Mouse (Mus musculus) lung, embryonic 15.5 days (tissue): ENCODE results near the gene Zfp541. TPM values are rescaled to one million over a fixed set of nuclear protein-coding genes. Genes with fewer than 3 reads are reported as not detected.

Experiments
- ATAC-seq: fragments of 200-750 bp; cut with Nextera tagmentation; 2 replicates; pipeline ENCODE4 v1.8.0; 2017; ENCODE audit warnings: moderate number of reproducible peaks, borderline replicate concordance; ENCODE audit not compliant: low FRiP score, low TSS enrichment; ENCODE audit errors: extremely low read depth
- H3K27ac ChIP-seq: fragments of 300-500 bp; sonication (generic); 2 replicates; pipeline ENCODE4 v1.5.1; 2015; ENCODE audit warnings: moderate library complexity, mild to moderate bottlenecking, inconsistent platforms
- H3K27me3 ChIP-seq: fragments of 300-500 bp; sonication (generic); 2 replicates; pipeline ENCODE4 v1.6.1; 2015; ENCODE audit warnings: inconsistent platforms
- H3K36me3 ChIP-seq: fragments of 300-500 bp; sonication (generic); 2 replicates; pipeline ENCODE4 v1.6.1; 2015; ENCODE audit warnings: inconsistent platforms
- H3K4me1 ChIP-seq: fragments of 300-500 bp; sonication (generic); 2 replicates; pipeline ENCODE4 v1.6.1; 2015; ENCODE audit warnings: inconsistent platforms
- H3K4me2 ChIP-seq: fragments of 300-500 bp; sonication (generic); 2 replicates; pipeline ENCODE4 v1.6.1; 2015; ENCODE audit warnings: inconsistent platforms, mild to moderate bottlenecking, moderate library complexity
- H3K4me3 ChIP-seq: fragments of 300-500 bp; sonication (generic); 2 replicates; pipeline ENCODE4 v1.5.1; 2015; ENCODE audit warnings: mild to moderate bottlenecking, inconsistent platforms
- H3K9ac ChIP-seq: fragments of 300-500 bp; sonication (generic); 2 replicates; pipeline ENCODE4 v1.6.1; 2015; ENCODE audit warnings: inconsistent platforms
- H3K9me3 ChIP-seq: fragments of 300-500 bp; sonication (generic); 2 replicates; pipeline ENCODE4 v1.6.1; 2016; ENCODE audit warnings: inconsistent platforms
- WGBS: fragments of 180-500 bp; shearing (Covaris S2); methylation state at CpG from one replicate; pipeline ENCODE4 v1.1.7; 2015; 5-methylcytosine and 5-hydroxymethylcytosine counted together
- polyA plus RNA-seq: library from polyadenylated mRNA; unstranded; fragments of >200 nt; fragmentation: Nextera tagmentation; extraction: Ambion mirVana; gene quantifications from 2 replicates; pipeline ENCODE4 v1.2.1, GENCODE M21; 2015

Zfp541 gene
- polyA plus RNA-seq, 1 experiment from 2014 or later = not detected

GRCm38 (mm10) chr7:16098021-16099017 lies 36.7 kb downstream of the Zfp541 start, which contains the start of gene Napa:
TSS of gene Napa (plus strand) at chr7:16098458.
- Histone ChIP-seq H3K36me3 (no peaks in the 10 kb centered on the region), H3K9ac (peak within 1 kb of the TSS; percentile 99), H3K4me1 (peaks cover 17% of the 10 kb centered on the region), H3K9me3 (no peaks in the 10 kb centered on the region), H3K4me2 (peak within 1 kb of the TSS; percentile 88), H3K27ac (peak within 1 kb of the TSS; percentile 86), H3K27me3 (no peaks in the 10 kb centered on the region), H3K4me3 (peak within 1 kb of the TSS; percentile 97)
- WGBS = under 1% methylated on average over 64 of the region's 68 CpGs
- peak; percentile 99 for ATAC-seq

- WGBS = 74% methylated on average over 4 of the region's 4 CpGs
- peaks cover 8% of the 10 kb centered on the region; the same call in 1 of the 2 replicates for H3K36me3 ChIP-seq
- H3K9ac ChIP-seq = peak overlapping the region; percentile 99
- no peaks in the 10 kb centered on the region for H3K27me3 ChIP-seq
- H3K9me3 ChIP-seq = no peaks in the 10 kb centered on the region
- H3K4me3 ChIP-seq = peak overlapping the region; percentile 97
- ATAC-seq = no peak
- H3K27ac ChIP-seq = no peak overlapping the region
- peaks cover 17% of the 10 kb centered on the region for H3K4me1 ChIP-seq
- peak overlapping the region; percentile 88 for H3K4me2 ChIP-seq
These were observed 38.3 kb downstream of the Zfp541 start for GRCm38 (mm10) chr7:16099901-16100300.

- H3K27ac ChIP-seq = no peak overlapping the region
- WGBS = 74% methylated on average over 7 of the region's 7 CpGs
- peaks cover 14% of the 10 kb centered on the region; the same call in 1 of the 2 replicates for H3K36me3 ChIP-seq
- no peaks in the 10 kb centered on the region for H3K9me3 ChIP-seq
- H3K4me2 ChIP-seq = no peak overlapping the region
- H3K4me3 ChIP-seq = no peak overlapping the region
- no peak for ATAC-seq
- no peak overlapping the region for H3K9ac ChIP-seq
- H3K27me3 ChIP-seq = no peaks in the 10 kb centered on the region
- H3K4me1 ChIP-seq = peaks cover 17% of the 10 kb centered on the region
These were observed 39.5 kb downstream of the Zfp541 start for GRCm38 (mm10) chr7:16101081-16101480.

GRCm38 (mm10) chr7:16101726-16102475 lies 40.3 kb downstream of the Zfp541 start:
- no peaks in the 10 kb centered on the region for H3K27me3 ChIP-seq
- no peak overlapping the region for H3K27ac ChIP-seq
- ATAC-seq = no peak
- no peaks in the 10 kb centered on the region for H3K9me3 ChIP-seq
- no peak overlapping the region for H3K9ac ChIP-seq
- peaks cover 14% of the 10 kb centered on the region; the same call in 1 of the 2 replicates for H3K36me3 ChIP-seq
- no peak overlapping the region for H3K4me2 ChIP-seq
- H3K4me3 ChIP-seq = no peak overlapping the region
- peaks cover 17% of the 10 kb centered on the region for H3K4me1 ChIP-seq
- WGBS = 57% methylated on average over 15 of the region's 15 CpGs

DNA sequence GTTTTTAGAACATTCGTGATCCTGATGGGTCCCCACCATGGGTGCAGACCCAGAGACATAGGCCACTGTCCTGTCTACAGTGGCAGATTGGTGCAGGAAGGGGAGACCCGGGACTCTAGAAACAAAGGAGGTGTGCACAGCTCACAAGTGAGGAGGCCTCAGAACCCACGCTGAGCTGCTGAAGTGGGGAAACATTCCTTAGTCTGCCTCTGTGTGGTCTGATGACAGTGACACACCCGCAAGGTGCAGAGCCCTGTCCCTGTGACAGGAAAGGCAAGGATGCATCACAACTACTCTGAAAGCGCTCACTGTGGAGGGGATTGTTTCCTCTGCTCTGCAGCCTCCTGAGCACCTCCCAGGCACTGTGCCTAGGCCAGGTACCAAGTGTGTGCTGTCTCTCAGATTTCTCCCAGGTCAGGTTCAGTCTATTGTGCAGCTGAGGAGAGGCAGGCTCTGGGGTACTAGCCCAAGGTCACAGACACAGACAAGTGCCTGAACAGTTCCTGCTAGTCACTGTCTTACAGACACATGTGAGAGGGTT lies 41.1 kb downstream of the Zfp541 start:
- no peak overlapping the region for H3K27ac ChIP-seq
- no peaks in the 10 kb centered on the region for H3K27me3 ChIP-seq
- H3K4me1 ChIP-seq = peaks cover 14% of the 10 kb centered on the region
- H3K9me3 ChIP-seq = no peaks in the 10 kb centered on the region
- ATAC-seq = no peak
- no peak overlapping the region for H3K9ac ChIP-seq
- peaks cover 19% of the 10 kb centered on the region; the same call in 1 of the 2 replicates for H3K36me3 ChIP-seq
- no peak overlapping the region for H3K4me2 ChIP-seq
- WGBS = 88% methylated on average over 5 of the region's 5 CpGs
- no peak overlapping the region for H3K4me3 ChIP-seq

GRCm38 (mm10) chr7:16103760-16104159 lies 42.1 kb downstream of the Zfp541 start:
- no peak overlapping the region for H3K27ac ChIP-seq
- H3K4me1 ChIP-seq = peaks cover 13% of the 10 kb centered on the region
- H3K4me3 ChIP-seq = no peak overlapping the region
- H3K36me3 ChIP-seq = peaks cover 28% of the 10 kb centered on the region; the same call in 1 of the 2 replicates
- no peaks in the 10 kb centered on the region for H3K27me3 ChIP-seq
- WGBS = 79% methylated on average over 6 of the region's 6 CpGs
- H3K9ac ChIP-seq = no peak overlapping the region
- no peak overlapping the region for H3K4me2 ChIP-seq
- no peaks in the 10 kb centered on the region for H3K9me3 ChIP-seq
- ATAC-seq = no peak; the same call in 1 of the 2 replicates

DNA sequence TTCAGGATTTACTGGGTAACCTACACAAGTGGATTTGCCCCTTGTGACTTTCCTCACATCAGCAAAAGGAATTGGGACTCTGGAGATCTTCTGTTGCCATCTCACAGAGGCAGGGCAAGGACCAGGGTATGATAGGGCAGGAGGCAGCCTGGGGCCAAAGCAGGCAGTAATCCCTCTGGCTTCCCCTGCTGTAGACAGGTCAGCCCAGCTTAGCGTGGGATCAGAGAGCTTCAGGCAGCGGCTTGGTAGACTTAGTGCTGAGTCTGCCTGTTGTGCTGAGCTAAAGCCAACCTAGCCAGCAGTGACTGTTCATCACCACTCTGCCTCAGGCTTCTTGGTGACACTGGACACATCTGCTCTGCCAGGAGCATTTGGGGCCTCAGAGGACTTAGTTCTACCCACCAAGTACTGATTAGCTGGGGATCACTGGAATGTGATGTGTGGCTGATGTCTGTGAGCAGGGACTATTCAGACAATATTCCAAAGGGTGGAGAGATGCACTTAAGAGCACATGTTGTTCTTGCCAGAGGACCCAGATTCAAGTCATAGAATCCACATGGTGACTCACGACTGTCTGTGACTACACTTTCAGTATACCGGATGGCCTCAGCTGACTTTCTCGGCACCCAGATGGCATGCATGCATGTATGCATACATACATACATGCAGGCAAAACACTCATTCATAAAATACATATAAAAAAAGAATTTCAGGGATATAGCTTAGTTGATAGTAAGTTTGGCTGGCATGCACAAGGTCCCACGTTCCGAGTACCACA lies 43.2 kb downstream of the Zfp541 start:
- H3K9me3 ChIP-seq = no peaks in the 10 kb centered on the region
- H3K9ac ChIP-seq = no peak overlapping the region
- H3K27me3 ChIP-seq = no peaks in the 10 kb centered on the region
- no peak overlapping the region for H3K4me3 ChIP-seq
- H3K36me3 ChIP-seq = peaks cover 37% of the 10 kb centered on the region
- 91% methylated on average over 7 of the region's 7 CpGs for WGBS
- no peak overlapping the region for H3K27ac ChIP-seq
- peaks cover 4% of the 10 kb centered on the region; the same call in 1 of the 2 replicates for H3K4me1 ChIP-seq
- H3K4me2 ChIP-seq = no peak overlapping the region
- ATAC-seq = no peak

DNA sequence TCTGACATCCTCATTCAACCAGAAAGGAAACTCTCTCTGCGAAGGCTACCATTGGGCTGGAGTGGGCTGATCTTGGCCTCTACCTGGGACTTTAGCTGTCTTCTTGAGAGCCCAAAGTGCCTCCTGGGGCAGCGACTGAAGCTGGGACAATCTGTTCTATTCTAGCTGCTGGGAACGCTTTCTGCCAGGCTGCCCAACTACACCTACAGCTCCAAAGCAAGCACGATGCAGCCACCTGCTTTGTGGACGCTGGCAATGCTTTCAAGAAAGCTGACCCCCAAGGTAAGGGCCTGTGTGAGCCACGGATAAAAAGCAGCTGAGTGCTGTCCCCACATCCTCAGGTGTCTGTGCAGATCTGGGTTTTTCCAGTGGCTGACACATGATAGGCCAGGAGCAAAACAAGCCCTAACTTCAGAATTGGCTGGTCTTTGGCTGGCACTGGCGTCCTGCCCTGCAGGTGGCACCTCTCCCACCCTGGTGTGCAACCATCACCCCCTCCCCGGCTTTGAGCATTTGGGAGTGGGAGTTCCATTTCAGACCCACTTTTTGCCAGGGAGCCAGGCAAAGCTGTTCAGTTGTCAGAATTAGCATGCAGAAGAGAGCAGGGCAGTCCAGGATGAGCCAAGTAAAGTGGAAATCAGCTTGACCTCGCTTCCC lies 47.4 kb downstream of the Zfp541 start:
- ATAC-seq = no peak
- H3K9ac ChIP-seq = no peak overlapping the region
- H3K4me3 ChIP-seq = no peak overlapping the region
- 86% methylated on average over 9 of the region's 9 CpGs for WGBS
- no peaks in the 10 kb centered on the region for H3K9me3 ChIP-seq
- H3K4me1 ChIP-seq = no peaks in the 10 kb centered on the region
- H3K4me2 ChIP-seq = no peak overlapping the region
- no peak overlapping the region for H3K27ac ChIP-seq
- no peaks in the 10 kb centered on the region for H3K27me3 ChIP-seq
- H3K36me3 ChIP-seq = peaks cover 78% of the 10 kb centered on the region

DNA sequence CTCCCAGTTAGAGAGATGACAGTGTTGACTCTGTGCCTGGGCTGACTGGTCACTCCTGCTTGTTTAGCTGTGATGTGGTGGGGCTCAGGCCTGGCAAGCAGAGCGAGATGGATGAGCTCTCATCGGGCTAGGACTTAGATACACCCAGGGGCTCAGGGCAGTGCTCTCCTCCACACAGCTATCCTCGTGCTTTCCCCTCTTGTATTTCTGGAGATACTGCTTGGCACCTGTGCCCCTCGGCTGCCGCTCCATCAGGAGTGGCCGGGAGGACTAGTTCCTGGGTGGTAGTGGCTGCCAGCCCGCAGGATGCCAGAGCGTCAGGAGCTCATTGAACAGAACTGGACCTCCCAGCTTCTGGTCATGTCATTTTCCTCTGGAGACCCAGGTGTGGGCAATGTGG lies 48.5 kb downstream of the Zfp541 start:
- no peak overlapping the region for H3K9ac ChIP-seq
- no peaks in the 10 kb centered on the region for H3K4me1 ChIP-seq
- no peaks in the 10 kb centered on the region for H3K27me3 ChIP-seq
- no peak overlapping the region for H3K4me2 ChIP-seq
- no peak overlapping the region for H3K27ac ChIP-seq
- WGBS = 91% methylated on average over 8 of the region's 8 CpGs
- peaks cover 78% of the 10 kb centered on the region for H3K36me3 ChIP-seq
- no peaks in the 10 kb centered on the region for H3K9me3 ChIP-seq
- H3K4me3 ChIP-seq = no peak overlapping the region
- no peak for ATAC-seq

DNA sequence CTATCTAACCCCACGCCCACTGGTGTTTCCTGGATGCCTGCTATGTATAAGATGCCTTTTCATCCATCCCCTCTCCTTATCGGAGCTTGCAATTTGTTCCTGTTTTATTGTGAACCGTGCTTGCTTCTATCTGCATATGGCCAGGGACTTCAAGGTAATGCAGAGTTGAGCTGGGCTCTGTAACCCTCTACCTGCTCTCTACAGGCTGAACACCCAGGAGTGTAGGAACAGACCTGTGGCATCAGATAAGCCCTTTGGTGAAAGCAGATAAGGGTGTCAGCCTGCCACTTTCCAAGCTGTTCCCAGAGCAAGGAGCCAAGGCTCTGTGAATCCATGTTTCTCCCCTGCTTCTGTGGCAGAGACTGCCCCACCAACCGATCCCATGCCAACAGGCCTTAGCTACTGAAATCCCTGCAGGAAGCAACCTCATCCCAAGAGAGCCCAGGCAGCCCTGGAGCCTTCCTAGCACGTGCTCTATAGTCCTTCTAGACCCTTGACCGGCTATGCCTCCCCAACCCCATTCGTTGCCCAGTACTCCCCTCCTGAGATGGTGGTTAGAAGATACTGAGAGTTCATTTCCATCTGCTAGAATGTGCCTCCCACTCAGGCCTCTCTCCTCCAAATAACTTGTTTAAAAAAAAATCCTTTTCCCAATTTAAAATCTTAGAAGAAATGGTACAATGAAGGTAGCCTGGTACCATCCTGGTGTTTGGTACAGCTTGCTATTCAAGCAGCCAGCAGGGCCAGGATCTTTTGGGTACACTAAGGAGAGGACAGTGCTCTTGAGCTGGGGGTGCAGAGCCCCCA lies 49.9 kb downstream of the Zfp541 start:
- no peak overlapping the region for H3K4me3 ChIP-seq
- H3K4me1 ChIP-seq = no peaks in the 10 kb centered on the region
- H3K27ac ChIP-seq = no peak overlapping the region
- H3K9ac ChIP-seq = no peak overlapping the region
- H3K36me3 ChIP-seq = peaks cover 87% of the 10 kb centered on the region
- H3K4me2 ChIP-seq = no peak overlapping the region
- ATAC-seq = no peak
- no peaks in the 10 kb centered on the region for H3K9me3 ChIP-seq
- H3K27me3 ChIP-seq = no peaks in the 10 kb centered on the region
- WGBS = 86% methylated on average over 7 of the region's 7 CpGs
